Mouse (Mus musculus) kidney, embryonic 15.5 days (tissue): ENCODE data around the gene Usp28. TPM values are rescaled to one million over a fixed set of nuclear protein-coding genes. Genes with fewer than 3 reads are reported as not detected.
A peak's percentile ranks its signal among the peaks of the same experiment; 100 is the strongest.
"Not testable (repeated sequence)": the region's sequence is repeated elsewhere in the genome, so short reads cannot be mapped to it uniquely, and the experiment has no call there.

Source experiments
- ATAC-seq: fragments of 200-750 bp; cut with Nextera tagmentation; replicated peaks from 2 replicates; pipeline ENCODE4 v1.8.0; 2017; ENCODE audit warnings: moderate TSS enrichment; ENCODE audit not compliant: low FRiP score
- H3K27ac ChIP-seq: fragments of 300-500 bp; sonication (generic); 2 replicates; pipeline ENCODE4 v1.5.1; 2015; ENCODE audit warnings: mild to moderate bottlenecking, inconsistent platforms
- H3K27me3 ChIP-seq: fragments of 300-500 bp; sonication (generic); 2 replicates; pipeline ENCODE4 v1.6.1; 2015; ENCODE audit warnings: inconsistent platforms
- H3K36me3 ChIP-seq: fragments of 300-500 bp; sonication (generic); 2 replicates; pipeline ENCODE4 v1.6.1; 2015; ENCODE audit warnings: inconsistent platforms
- H3K4me1 ChIP-seq: fragments of 300-500 bp; sonication (generic); 2 replicates; pipeline ENCODE4 v1.6.1; 2015; ENCODE audit warnings: inconsistent platforms
- H3K4me2 ChIP-seq: fragments of 300-500 bp; sonication (generic); 2 replicates; pipeline ENCODE4 v1.6.1; 2015; ENCODE audit warnings: moderate library complexity, mild to moderate bottlenecking, inconsistent platforms
- H3K4me3 ChIP-seq: fragments of 300-500 bp; sonication (generic); replicated peaks from 2 replicates; pipeline ENCODE4 v1.5.1; 2015; ENCODE audit warnings: mild to moderate bottlenecking, inconsistent platforms
- H3K9ac ChIP-seq: fragments of 300-500 bp; sonication (generic); 2 replicates; pipeline ENCODE4 v1.6.1; 2015; ENCODE audit warnings: mild to moderate bottlenecking, inconsistent platforms
- H3K9me3 ChIP-seq: fragments of 300-500 bp; sonication (generic); replicated peaks from 2 replicates; pipeline ENCODE4 v1.6.1; 2016; ENCODE audit warnings: inconsistent platforms
- WGBS: fragments of 180-500 bp; shearing (Covaris S2); methylation state at CpG from one replicate; pipeline ENCODE4 v1.1.7; 2015; ENCODE audit warnings: mixed read lengths; 5-methylcytosine and 5-hydroxymethylcytosine counted together
- polyA plus RNA-seq: library from polyadenylated mRNA; unstranded; fragments of >200 nt; fragmentation: Nextera tagmentation; extraction: Ambion mirVana; gene quantifications from 2 replicates; pipeline ENCODE4 v1.2.1, GENCODE M21; 2015

Gene Usp28
- 33.1 and 36.2 TPM in 2 replicates for polyA plus RNA-seq

DNA sequence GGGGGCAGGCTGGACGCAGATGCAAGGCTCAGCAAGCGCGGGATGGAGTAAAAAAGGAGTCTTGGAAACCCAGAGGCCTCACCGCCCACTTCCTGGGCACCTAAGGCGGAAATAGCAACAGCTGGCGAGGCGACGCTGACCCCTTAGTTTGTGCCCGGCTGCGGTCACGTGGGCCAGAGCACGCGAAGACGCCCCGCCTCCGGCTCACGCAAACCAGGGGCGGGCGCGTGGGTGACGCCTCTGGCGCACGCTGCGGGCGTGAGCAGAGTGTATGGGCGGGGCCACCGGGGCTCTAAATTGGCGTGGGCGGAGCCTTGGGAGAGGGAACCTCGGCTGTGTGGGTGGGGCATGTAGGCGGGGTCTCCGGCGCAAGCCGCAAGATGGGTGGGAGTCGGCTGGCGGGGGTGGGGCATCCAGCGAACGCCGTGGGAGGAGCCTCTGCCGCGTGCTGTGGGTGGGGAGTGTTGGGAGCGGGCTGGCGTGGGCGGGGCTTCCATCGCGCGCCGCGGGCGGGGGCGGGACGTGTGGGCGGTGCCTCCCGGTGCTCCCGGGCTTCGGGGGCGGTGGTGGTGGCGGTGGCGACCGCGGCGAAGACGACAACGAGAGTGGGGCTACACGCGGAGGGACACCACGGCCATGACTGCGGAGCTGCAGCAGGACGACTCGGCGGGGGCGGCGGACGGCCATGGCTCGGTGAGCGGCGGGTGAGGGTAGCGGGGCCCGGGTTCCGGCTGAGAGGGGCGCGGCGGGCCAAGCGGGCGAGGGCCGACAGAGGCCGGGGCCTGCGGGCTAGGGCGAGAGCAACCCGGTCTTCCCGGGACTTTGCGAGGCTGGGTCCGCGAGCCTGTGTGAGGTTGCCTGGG lies at the start of gene Usp28:
Gene Usp28 (plus strand): TSS at position 531 of the 863 bp plus-strand sequence.
- WGBS, result under 1% methylated on average over 82 of the region's 94 CpGs
- peak; percentile 93 for ATAC-seq

DNA sequence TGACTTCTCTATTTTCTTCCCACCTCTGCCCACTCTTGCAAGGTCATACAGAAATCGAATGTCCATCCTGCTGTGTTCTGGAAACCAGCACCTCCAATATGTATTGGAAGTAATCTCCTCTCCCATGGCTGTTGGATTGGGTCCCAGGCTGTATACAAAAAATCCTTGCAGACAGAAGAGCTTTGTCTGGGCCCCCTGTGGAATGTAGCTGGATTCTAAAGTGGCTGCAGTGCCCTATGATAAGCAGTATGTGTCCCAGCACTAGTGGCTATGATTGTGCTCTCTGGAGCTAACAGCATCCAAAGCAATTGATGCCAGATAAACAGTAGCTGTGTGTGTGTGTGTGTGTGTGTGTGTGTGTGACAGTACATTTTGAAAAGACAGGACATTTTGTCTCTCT lies 42.8 kb upstream of the Usp28 start:
- Histone ChIP-seq H3K9ac (no peak overlapping the region), H3K9me3 (no peaks in the 10 kb centered on the region), H3K27me3 (no peaks in the 10 kb centered on the region), H3K4me1 (no peaks in the 10 kb centered on the region), H3K36me3 (no peaks in the 10 kb centered on the region), H3K4me2 (no peak overlapping the region), H3K27ac (no peak overlapping the region), H3K4me3 (no peak overlapping the region)
- WGBS, result 83% methylated on average over 1 of the region's 1 CpGs
- no peak for ATAC-seq

More for the DNA sequence above, at the start of gene Usp28:
- peak within 1 kb of the TSS; percentile 95 for H3K27ac ChIP-seq
- no peaks in the 10 kb centered on the region for H3K27me3 ChIP-seq
- H3K36me3 ChIP-seq, result no peaks in the 10 kb centered on the region
- peak within 1 kb of the TSS; percentile 67 for H3K9ac ChIP-seq
- H3K9me3 ChIP-seq, result no peaks in the 10 kb centered on the region
- H3K4me3 ChIP-seq, result peak within 1 kb of the TSS; percentile 85
- peaks cover 30% of the 10 kb centered on the region for H3K4me1 ChIP-seq
- H3K4me2 ChIP-seq, result peak within 1 kb of the TSS; percentile 79

DNA sequence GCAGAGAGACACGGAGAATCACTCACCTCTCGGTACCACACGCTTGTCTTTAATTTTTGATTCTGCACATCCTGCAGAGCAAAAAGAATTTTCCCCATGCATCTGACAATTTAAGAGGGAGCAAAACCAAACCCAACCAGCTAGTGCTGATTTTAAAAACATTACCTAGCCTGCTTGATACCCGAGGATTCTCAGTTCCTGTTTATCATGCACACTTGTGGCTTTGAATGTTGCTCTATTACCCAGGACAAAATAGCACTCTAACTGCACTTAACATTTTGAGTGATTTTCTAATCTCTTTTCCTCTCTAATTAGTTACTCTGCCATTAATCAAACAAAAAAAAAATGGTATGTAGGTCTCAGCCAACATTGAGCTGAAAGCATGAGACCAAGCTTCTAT lies 37.6 kb upstream of the Usp28 start:
- no peaks in the 10 kb centered on the region for H3K9me3 ChIP-seq
- WGBS, result 87% methylated on average over 4 of the region's 4 CpGs
- H3K4me2 ChIP-seq, result no peak overlapping the region
- no peaks in the 10 kb centered on the region for H3K27me3 ChIP-seq
- H3K27ac ChIP-seq, result no peak overlapping the region
- H3K4me1 ChIP-seq, result no peaks in the 10 kb centered on the region
- H3K4me3 ChIP-seq, result no peak overlapping the region
- H3K9ac ChIP-seq, result no peak overlapping the region
- no peaks in the 10 kb centered on the region for H3K36me3 ChIP-seq
- no peak for ATAC-seq

DNA sequence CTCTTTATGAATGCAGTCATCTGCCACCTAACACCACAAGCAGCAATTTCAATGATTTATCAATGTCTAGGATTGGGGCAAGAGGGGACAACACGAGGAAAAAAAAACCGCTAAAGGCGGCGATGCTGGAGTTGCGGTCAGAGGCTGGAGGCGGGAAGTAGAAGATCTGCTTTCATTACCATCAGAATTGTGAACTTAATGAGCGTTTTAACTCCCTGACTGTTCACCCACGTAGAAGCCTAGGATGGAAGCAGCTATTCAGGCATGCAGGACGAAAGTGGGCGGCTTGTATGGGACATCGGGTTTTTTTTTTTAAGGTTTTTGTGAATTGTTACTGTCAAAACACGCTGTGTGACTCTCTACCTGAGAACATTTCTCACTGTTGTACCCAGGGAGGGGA lies 23.9 kb upstream of the Usp28 start:
- Histone ChIP-seq H3K4me1 (peaks cover 12% of the 10 kb centered on the region), H3K4me3 (peak overlapping the region; percentile 17; the same call in 1 of the 2 replicates), H3K4me2 (peak overlapping the region; percentile 49), H3K27me3 (peaks cover 11% of the 10 kb centered on the region), H3K9ac (no peak overlapping the region), H3K36me3 (no peaks in the 10 kb centered on the region), H3K27ac (no peak overlapping the region), H3K9me3 (no peaks in the 10 kb centered on the region)
- no peak for ATAC-seq
- WGBS, result 12% methylated on average over 12 of the region's 12 CpGs

DNA sequence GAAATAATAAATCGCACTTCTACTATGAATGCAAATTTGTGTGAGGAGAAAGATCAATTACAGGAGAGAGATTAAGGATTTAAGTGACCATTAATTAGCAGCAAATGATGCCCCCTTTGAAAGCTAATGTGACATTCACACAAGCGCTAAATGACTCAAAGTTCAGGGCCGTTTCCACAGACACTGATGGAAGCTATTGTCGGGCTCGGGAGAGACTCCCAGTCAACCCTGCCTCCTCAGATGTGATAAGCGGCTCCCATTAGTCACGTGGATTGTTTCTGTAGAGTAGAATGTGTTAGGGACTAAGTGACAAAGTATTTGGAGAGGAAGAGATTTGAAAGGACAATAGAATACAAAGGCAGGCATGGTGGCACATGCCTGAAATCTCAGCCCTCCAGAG lies 23.0 kb upstream of the Usp28 start:
- H3K36me3 ChIP-seq, result no peaks in the 10 kb centered on the region
- WGBS, result 24% methylated on average over 7 of the region's 7 CpGs
- H3K9me3 ChIP-seq, result no peaks in the 10 kb centered on the region
- H3K27ac ChIP-seq, result no peak overlapping the region
- peaks cover 12% of the 10 kb centered on the region for H3K4me1 ChIP-seq
- H3K9ac ChIP-seq, result no peak overlapping the region
- no peak for ATAC-seq
- peaks cover 11% of the 10 kb centered on the region for H3K27me3 ChIP-seq
- no peak overlapping the region for H3K4me2 ChIP-seq
- no peak overlapping the region for H3K4me3 ChIP-seq

DNA sequence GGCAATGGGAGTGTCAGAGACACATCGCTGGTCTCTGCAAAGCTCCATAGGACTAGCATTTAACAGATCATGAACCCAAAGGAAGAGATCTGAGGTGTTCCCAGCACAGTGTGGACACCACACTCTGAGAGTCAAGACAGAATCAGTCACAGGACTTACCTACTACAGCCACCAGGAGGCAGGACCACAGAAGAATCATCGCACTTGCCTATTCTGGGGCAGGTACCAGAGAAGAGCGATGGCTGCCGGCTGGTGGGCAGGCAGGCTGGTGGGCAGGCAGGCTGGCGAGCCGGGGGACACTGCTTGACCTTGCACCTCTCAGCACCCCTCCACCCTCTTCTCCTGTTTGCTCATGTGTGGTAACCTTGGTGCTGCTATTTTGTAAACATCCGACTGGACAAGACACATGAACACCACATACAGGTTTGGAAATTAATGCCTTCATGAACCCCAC lies 20.6 kb upstream of the Usp28 start, which contains the start of gene Htr3b:
Gene Htr3b (minus strand): TSS at position 404 of the 454 bp plus-strand sequence.
- Histone ChIP-seq H3K9ac (no peak within 1 kb of the TSS), H3K4me3 (no peak within 1 kb of the TSS), H3K4me2 (no peak within 1 kb of the TSS), H3K36me3 (no peaks in the 10 kb centered on the region), H3K9me3 (no peaks in the 10 kb centered on the region), H3K4me1 (peaks cover 12% of the 10 kb centered on the region), H3K27me3 (peaks cover 11% of the 10 kb centered on the region), H3K27ac (no peak within 1 kb of the TSS)
- ATAC-seq, result no peak
- 71% methylated on average over 7 of the region's 7 CpGs for WGBS

DNA sequence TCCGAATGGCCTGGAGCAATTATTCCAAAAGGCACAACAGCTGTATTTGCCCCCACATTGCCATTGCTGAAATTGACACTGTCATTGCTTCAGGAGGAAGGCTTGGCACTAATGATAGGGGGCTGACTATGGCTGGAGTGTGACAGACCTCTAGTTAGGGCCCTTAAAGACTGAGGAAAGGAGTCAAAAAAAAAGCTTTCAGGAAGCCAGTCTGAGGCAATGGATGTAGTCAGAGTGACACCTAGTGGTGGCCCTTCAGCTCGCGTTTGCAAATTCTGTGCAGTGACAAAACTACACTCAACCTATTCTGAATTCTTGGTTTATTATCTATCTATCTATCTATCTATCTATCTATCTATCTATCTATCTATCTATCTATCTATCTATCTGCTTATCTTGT lies 12.7 kb upstream of the Usp28 start:
- Histone ChIP-seq H3K4me3 (no peak overlapping the region), H3K9ac (no peak overlapping the region), H3K4me2 (no peak overlapping the region), H3K9me3 (no peaks in the 10 kb centered on the region), H3K27me3 (no peaks in the 10 kb centered on the region), H3K4me1 (no peaks in the 10 kb centered on the region), H3K36me3 (no peaks in the 10 kb centered on the region), H3K27ac (no peak overlapping the region)
- no peak for ATAC-seq
- 30% methylated on average over 3 of the region's 3 CpGs for WGBS

DNA sequence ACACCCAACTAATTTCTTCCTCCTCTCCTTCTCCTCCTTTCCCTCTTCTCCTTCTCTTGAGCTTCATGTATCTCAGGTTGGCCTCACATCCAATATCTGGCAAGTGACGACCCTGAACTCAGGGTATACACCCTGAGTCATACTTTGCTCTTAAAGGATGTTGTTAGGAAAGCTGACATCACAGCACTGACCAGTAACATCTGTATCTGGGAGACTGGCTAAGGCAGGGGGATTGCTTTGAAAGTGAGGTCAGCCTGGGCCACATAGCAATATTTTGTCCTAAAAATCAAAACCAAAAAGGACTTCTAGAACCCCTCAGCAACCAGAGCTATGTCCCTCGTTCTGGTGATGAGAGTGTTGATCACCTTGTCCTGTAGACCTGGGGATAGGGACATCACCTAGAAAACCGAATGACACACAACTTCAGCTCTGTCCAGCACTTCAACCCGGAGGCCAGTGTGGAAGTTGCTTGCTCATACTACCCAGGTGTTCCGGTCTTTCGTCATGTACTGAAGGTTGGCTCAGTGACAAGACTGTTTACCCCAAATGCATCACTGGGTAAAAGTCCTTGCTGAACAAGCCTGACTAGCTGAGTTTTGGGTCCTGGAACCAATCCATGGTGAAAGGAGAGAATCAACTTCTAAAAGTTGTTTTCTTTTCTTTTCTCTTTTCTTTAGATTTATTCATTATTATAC lies 8.4 kb upstream of the Usp28 start:
- Histone ChIP-seq H3K36me3 (no peaks in the 10 kb centered on the region), H3K27me3 (no peaks in the 10 kb centered on the region), H3K9me3 (no peaks in the 10 kb centered on the region), H3K27ac (no peak overlapping the region), H3K4me1 (no peaks in the 10 kb centered on the region), H3K4me3 (no peak overlapping the region), H3K4me2 (no peak overlapping the region), H3K9ac (no peak overlapping the region)
- ATAC-seq, result no peak
- 80% methylated on average over 6 of the region's 6 CpGs for WGBS

DNA sequence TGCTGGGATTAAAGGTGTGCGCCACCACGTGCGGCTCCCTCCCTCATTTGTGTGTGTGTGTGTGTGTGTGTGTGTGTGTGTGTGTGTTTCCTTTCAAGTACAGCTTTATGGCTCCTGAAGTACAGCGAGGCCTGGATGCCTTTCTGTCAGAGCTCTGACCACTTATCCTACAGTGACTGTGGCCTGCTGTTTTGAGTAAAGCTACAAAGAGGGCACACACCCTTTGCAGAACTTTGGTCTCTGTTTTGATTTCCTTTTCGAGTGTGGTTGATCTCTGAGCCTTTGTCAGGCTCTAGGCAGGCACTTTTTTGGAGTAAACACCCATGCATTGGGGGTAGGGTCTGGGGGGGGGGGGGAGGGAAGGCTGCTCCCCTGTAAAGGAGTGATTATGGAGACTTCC lies 4.8 kb upstream of the Usp28 start:
- no peak overlapping the region for H3K4me3 ChIP-seq
- H3K27me3 ChIP-seq, result no peaks in the 10 kb centered on the region
- no peak for ATAC-seq
- H3K9me3 ChIP-seq, result no peaks in the 10 kb centered on the region
- H3K27ac ChIP-seq, result no peak overlapping the region
- H3K4me1 ChIP-seq, result peaks cover 8% of the 10 kb centered on the region; the same call in 1 of the 2 replicates
- no peaks in the 10 kb centered on the region for H3K36me3 ChIP-seq
- no peak overlapping the region for H3K9ac ChIP-seq
- WGBS, result 62% methylated on average over 5 of the region's 5 CpGs
- H3K4me2 ChIP-seq, result no peak overlapping the region

DNA sequence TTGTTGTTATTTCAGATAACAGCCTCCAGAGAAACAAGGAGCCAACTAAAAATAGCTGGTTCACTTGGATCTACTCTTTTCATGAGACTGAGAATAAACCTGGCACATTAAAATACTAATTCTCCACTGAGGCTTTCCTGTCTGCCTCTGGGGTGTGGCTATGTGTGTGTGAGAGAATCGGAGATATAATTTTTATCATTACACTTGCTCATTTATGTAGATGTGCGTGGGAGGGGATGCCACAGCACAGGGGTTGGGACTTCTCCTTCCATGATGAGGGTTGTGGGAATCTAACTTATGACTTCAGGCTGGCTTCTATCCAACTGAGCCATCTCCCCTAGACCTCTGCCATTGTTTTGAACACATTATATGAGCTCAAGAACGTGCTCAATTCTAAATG lies 4.4 kb upstream of the Usp28 start:
- ATAC-seq, result no peak
- no peak overlapping the region for H3K27ac ChIP-seq
- WGBS, result 74% methylated on average over 3 of the region's 3 CpGs

DNA sequence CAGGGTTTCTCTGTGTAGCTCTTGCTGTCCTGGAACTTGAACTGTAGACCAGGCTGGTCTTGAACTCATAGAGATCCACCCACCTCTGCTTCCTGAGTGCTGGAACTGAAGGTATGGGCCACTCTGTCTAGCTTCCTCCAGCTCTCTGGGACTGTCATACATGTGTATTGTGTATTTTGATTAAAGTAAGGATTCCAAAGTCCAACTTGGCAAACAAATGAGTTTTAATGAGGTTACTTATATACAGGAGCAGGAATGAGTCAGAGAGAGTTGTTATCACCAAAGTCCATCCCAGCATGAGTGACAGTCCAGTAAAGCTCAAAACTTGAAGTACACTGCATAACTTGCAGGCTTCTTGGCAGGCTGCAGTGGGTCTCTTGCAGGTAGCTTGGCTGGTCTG lies 3.3 kb upstream of the Usp28 start:
- H3K4me1 ChIP-seq, result peaks cover 11% of the 10 kb centered on the region
- ATAC-seq, result no peak

More for the DNA sequence above, 4.4 kb upstream of the Usp28 start:
- Histone ChIP-seq H3K36me3 (no peaks in the 10 kb centered on the region), H3K9me3 (no peaks in the 10 kb centered on the region), H3K4me3 (no peak overlapping the region), H3K27me3 (no peaks in the 10 kb centered on the region), H3K4me2 (no peak overlapping the region), H3K9ac (no peak overlapping the region), H3K4me1 (peaks cover 8% of the 10 kb centered on the region; the same call in 1 of the 2 replicates)

DNA sequence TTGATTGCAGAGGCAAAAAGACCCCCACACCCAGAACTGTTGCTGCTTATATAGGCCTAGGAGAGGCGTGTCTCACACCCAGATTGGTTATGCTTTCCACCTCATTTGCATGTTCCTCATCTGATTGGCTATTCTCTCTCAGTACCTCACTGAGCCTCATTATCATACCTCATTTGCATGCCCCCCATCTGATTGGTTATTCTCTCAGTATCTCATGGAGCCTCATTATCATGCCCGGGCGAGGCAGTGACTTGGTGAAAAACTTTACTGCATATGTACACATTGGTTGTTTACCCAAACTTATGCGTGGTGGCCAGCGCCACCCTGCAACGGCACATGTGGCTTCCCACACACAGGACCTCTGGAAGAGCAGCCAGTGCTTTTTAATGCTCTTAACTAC lies 1.4 kb upstream of the Usp28 start:
- H3K4me3 ChIP-seq, H3K27ac ChIP-seq, H3K4me2 ChIP-seq, H3K9ac ChIP-seq, H3K9me3 ChIP-seq, ATAC-seq, H3K36me3 ChIP-seq, H3K27me3 ChIP-seq: not testable (repeated sequence)
- peaks cover 30% of the 10 kb centered on the region for H3K4me1 ChIP-seq
- 94% methylated on average over 6 of the region's 6 CpGs for WGBS

More for the DNA sequence above, 3.3 kb upstream of the Usp28 start:
- Histone ChIP-seq H3K36me3 (no peaks in the 10 kb centered on the region), H3K4me2 (no peak overlapping the region), H3K9ac (no peak overlapping the region), H3K9me3 (no peaks in the 10 kb centered on the region), H3K4me3 (no peak overlapping the region), H3K27ac (no peak overlapping the region), H3K27me3 (no peaks in the 10 kb centered on the region)
